Mouse (Mus musculus) fibroblast of lung, adult 2 months (primary cell): Measurements from ENCODE around the gene 4930469K13Rik.
A peak's percentile ranks its signal among the peaks of the same experiment; 100 is the strongest.

ENCODE experiments used
- DNase-seq: peaks from one replicate; pipeline ENCODE4 v3.0.0-alpha.2; 2011; ENCODE audit warnings: low read depth

Gene 4930469K13Rik

GRCm38 (mm10) chr11:34035909-34036658 is 62.3 kb downstream of the 4930469K13Rik start:
- DNase-seq = no peak

- DNase-seq = no peak
These were observed 63.6 kb downstream of the 4930469K13Rik start for GRCm38 (mm10) chr11:34034794-34035193.

- DNase-seq = no peak
These were observed 64.3 kb downstream of the 4930469K13Rik start for GRCm38 (mm10) chr11:34034008-34034505.

DNA sequence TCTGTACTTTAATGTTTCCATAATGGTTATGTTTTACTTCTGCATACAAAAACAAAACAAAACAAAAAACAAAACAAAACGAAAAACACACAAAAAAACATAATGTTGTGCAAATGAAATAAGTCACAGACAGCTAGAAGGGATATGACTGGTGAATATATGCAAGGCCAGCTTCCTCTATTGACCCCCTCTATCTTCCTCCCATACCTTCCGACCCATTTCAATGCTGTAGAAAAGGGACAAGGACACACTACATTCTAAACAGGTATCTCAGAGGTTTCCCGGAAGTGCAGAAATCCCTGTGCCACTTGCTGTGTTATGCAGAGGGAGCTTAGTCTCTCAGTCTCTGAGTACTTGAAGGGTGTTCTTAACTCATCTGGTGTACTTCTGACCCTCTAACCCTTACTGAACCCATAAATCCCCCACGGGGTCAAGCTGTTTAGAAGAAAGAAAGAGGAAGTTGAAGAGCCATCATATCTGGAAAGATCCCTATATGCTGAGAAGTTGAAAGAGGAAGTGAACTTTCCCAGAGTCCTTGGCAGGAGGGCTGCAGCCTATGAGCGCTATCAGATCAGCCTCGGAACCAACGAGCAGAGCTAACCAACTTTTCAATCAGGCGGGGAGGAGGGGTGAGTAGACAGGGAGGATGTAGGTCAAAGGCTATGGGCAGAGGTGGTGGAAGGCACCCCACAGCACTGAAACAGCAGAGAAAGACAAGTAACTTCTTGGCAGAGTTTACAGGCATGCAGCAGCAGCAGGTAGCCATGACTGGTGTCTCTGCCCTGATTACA is 67.1 kb downstream of the 4930469K13Rik start:
- no peak for DNase-seq

GRCm38 (mm10) chr11:34029658-34030057 is 68.7 kb downstream of the 4930469K13Rik start:
- no peak for DNase-seq

- no peak for DNase-seq
These were observed 73.3 kb downstream of the 4930469K13Rik start for GRCm38 (mm10) chr11:34025091-34025490.

- DNase-seq = no peak
These were observed 86.2 kb downstream of the 4930469K13Rik start for GRCm38 (mm10) chr11:34012007-34012652.

DNA sequence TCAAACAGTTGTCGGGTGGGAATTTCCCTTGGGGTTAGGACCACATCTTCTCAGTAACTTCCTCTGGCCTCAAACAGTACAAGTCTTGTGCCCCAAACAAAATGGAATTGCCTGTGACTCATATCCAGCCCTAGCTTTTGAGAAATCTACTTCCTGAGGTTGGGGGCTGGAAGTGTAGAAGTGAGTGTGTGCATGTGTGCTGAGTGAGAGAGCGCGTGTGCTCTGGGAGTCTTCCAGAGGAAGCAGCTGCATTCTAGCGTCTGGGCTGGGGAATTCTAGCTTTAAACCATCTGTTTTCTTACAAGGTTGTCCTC is 87.5 kb downstream of the 4930469K13Rik start:
- DNase-seq = peak; percentile 50

- no peak for DNase-seq
These were observed 88.1 kb downstream of the 4930469K13Rik start for GRCm38 (mm10) chr11:34010133-34010858.

- DNase-seq = no peak
These were observed 88.9 kb downstream of the 4930469K13Rik start for GRCm38 (mm10) chr11:34009316-34010087.

DNA sequence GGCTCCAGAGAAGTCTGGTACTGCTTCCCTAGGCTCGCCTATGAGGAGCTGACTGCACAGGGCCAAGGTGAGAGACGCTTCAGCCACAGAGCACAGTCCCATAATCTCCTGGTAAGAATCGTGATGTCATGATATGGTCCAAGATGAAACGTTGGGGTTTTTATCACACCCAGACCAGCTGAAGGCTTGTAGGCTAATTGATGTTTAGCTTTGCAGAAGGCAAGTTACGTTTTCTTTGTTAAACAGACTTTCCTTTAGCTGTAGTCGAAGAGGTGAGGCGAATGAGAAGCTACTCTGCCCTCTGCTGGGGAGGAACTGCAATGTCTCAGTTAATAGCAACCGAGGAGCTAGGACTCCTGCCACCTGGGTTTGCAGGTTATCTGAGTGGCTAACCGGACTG is 89.7 kb downstream of the 4930469K13Rik start:
- DNase-seq = no peak

DNA sequence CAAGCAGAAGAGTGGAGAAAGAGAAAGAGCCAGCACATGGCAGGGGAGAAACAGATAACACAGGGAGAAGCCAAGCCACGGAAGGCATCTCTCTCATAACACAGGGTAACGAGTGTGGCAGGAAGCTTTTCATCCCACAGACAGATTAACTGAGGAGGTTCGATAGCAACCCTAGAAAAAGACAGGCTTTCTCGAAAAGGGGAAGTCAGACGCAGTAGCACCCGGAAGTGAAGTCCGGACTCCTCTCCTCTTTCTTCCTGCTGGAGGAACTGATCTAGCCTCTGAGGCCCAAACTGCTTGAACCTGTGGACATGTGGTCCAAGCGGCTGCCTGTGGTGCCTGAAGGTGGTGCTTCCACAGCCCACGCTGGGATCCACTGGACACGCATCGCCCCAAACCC is 90.1 kb downstream of the 4930469K13Rik start:
- no peak for DNase-seq

GRCm38 (mm10) chr11:34007616-34008015 is 90.7 kb downstream of the 4930469K13Rik start:
- DNase-seq = no peak

DNA sequence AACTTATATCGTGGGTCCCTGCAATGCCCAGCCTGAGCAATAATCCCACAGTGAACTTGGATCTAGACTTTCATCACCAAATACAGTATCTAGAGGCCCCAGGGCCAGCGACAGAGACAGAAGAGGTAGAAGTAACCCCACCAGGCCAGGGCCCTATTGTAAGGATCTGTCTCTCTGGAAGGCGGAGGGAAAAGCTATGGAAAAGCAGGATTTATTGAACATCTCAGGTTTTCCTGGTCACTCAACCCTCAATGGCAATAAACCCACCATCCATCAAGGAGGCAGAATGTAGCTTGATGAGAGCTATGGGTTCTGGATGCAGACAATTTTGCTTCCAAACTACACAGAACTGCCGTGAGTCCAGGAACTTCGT is 95.8 kb downstream of the 4930469K13Rik start:
- no peak for DNase-seq

GRCm38 (mm10) chr11:34001938-34002592 is 96.3 kb downstream of the 4930469K13Rik start:
- DNase-seq = no peak

GRCm38 (mm10) chr11:34000416-34000815 is 97.9 kb downstream of the 4930469K13Rik start:
- no peak for DNase-seq

DNA sequence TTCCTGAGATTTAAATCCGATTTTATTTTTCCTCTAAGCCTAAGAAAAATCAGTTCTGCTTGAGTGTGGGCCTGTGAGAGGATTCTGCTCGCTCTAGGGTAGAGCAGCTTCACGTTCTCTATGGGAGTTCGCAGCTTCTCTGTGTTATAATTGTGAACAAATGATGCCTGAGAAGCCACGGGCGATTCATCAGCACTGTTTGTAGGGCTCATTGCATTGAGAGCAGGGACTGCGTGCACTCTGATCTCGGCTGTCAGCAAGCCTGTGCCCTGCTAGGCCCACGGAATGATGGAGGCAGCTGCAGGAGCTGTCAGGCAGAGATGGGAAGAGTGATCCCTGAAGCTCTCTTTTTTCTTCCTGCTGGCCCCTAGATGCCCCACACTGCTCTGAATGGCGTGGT is 100.1 kb downstream of the 4930469K13Rik start:
- no peak for DNase-seq

DNA sequence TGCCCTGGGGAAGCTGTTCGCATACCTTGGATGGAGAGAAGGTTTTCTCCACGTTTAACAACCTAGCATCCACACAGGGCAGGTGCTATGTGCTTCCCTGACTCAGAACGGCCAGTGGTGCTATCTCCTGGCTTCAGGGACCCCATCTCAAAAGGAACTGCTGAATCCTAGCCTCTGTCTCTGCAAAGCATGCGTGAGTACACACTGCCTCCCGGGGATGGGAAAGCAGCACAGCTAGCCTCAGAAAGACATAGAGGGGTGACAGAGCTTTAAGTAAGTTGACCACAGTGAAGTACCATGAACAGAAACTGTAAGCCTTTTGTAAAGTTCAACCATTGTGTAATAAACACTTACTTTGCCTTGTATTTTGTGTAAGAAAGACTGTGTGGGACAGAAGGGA is 104.9 kb downstream of the 4930469K13Rik start:
- no peak for DNase-seq

- no peak for DNase-seq
These were observed 105.4 kb downstream of the 4930469K13Rik start, which contains the start of gene Kcnip1 for GRCm38 (mm10) chr11:33992938-33993337. TSS of gene Kcnip1 (minus strand) at chr11:33993152.

DNA sequence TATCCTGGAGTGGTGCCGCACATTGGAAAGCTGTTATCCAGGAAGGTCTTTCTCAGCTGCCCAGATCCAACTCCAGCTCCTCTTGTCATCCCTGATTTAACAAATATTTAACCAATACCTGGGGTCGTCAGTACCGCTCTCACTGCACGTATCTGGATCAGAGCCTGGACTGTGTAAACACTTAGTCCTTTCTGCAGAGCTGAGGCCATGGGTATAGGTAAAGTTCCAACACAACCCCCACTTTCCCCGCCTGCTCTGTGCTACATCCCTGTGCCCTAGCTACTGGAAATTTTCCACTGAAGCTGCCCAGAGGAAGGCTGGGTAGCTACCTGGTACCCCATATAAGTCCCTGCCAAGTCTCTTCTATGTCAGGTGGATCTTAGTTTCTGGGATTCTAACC is 108.4 kb downstream of the 4930469K13Rik start:
- DNase-seq = no peak

DNA sequence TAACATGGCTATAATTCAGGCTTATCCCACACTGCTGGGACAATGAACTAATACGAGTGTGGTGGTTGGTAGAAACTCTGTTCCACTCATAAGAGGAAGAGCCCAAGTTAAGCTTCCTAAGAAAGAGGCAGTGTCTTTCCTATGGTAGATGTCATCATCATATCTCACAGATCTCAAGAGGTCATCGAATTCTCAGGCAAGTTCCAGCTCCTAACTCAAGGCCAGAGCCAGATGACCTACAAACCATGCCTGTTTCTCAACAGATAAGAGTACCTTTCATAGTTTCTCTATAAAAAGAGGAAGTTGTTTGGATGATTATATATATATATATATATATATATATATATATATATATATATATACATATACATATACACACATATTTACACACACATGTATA is 111.8 kb downstream of the 4930469K13Rik start:
- no peak for DNase-seq
